Mouse (Mus musculus): ENCODE data around the gene Tcap. TPM values are rescaled to one million over a fixed set of nuclear protein-coding genes. Genes with fewer than 3 reads are reported as not detected.

The Tcap gene
- total and polyA plus RNA-seq, 3 experiments, result 1,095 to 3,136 (median 1,827) TPM

- H3K4me1 ChIP-seq (ENCODE audit: control insufficient read depth, insufficient read depth, low read length), result peaks cover 4% of the 10 kb centered on the region; the same call in 1 of the 2 replicates
- no peak overlapping the region for H3K9ac ChIP-seq (ENCODE audit: low read depth, low read length)
- no peak for DNase-seq
- intact Hi-C loops (cut with DNase I), result loop anchor here (2.0 kb wide), 1 partner anchor 30 kb away; no protein-coding TSS in a partner anchor
- no peaks in the 10 kb centered on the region for H3K79me2 ChIP-seq (replicated peaks; ENCODE audit: control insufficient read depth, insufficient read depth, low read length)
- H3K36me3 ChIP-seq (ENCODE audit: control insufficient read depth, insufficient read depth, low read length), result no peaks in the 10 kb centered on the region
- TF ChIP-seq POLR2A (IDR thresholded peaks at IDR 0.05; ENCODE audit: insufficient read depth, low read depth, low read length), result no peak
- peak; percentile 95 for TF ChIP-seq CTCF (IDR thresholded peaks at IDR 0.05)
- TF ChIP-seq EP300 (IDR thresholded peaks at IDR 0.05; ENCODE audit: insufficient read depth, low read depth, low read length), result 0 out of 2 replicates have a peak, but pooled peaks have one; percentile 21
- no peaks in the 10 kb centered on the region for H3K27me3 ChIP-seq (ENCODE audit: control insufficient read depth, insufficient read depth, low read length)
- no peak overlapping the region for H3K27ac ChIP-seq
- 17% methylated on average over 2 of the region's 2 CpGs for WGBS
- no peak overlapping the region for H3K4me3 ChIP-seq
Observed at GRCm38 (mm10) chr11:98372406-98372805, 11.2 kb upstream of the Tcap start.

DNA sequence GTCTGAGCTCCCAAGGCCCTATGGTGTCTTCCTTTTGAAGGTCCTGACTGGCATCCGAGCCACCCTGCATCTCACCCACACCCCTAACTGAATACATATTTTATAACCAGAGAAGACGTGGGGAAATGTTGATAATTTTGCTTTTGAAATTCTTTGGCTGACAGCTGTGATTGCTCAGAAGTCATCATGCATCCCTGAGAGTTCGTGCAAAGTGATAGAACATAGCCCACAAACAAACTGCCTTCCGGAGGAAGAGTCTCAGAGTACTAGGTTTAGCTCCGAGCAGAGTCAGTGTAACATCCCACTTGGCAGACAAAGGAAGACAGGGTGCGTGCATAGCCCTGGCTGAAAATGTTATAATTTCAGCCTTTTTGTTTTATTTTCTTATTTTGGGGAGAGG, 10.4 kb upstream of the Tcap start:
- no peaks in the 10 kb centered on the region for H3K79me2 ChIP-seq (replicated peaks; ENCODE audit: control insufficient read depth, insufficient read depth, low read length)
- no peaks in the 10 kb centered on the region for H3K36me3 ChIP-seq (ENCODE audit: control insufficient read depth, insufficient read depth, low read length)
- no peak overlapping the region for H3K4me3 ChIP-seq
- DNase-seq, result no peak
- no peak overlapping the region for H3K27ac ChIP-seq
- H3K4me1 ChIP-seq (ENCODE audit: control insufficient read depth, insufficient read depth, low read length), result peaks cover 6% of the 10 kb centered on the region; the same call in 1 of the 2 replicates
- TF ChIP-seq POLR2A (IDR thresholded peaks at IDR 0.05; ENCODE audit: insufficient read depth, low read depth, low read length) (no peak), EP300 (IDR thresholded peaks at IDR 0.05; ENCODE audit: insufficient read depth, low read depth, low read length) (no peak), CTCF (IDR thresholded peaks at IDR 0.05) (no peak)
- intact Hi-C loops (cut with DNase I), result loop anchor here (2.0 kb wide), 1 partner anchor 30 kb away; no protein-coding TSS in a partner anchor
- no peak overlapping the region for H3K9ac ChIP-seq (ENCODE audit: low read depth, low read length)
- no peaks in the 10 kb centered on the region for H3K27me3 ChIP-seq (ENCODE audit: control insufficient read depth, insufficient read depth, low read length)
- WGBS, result 83% methylated on average over 6 of the region's 6 CpGs

- Histone ChIP-seq H3K79me2 (replicated peaks; ENCODE audit: control insufficient read depth, insufficient read depth, low read length) (no peaks in the 10 kb centered on the region), H3K27ac (peak overlapping the region; percentile 55), H3K27me3 (ENCODE audit: control insufficient read depth, insufficient read depth, low read length) (no peaks in the 10 kb centered on the region), H3K4me1 (ENCODE audit: control insufficient read depth, insufficient read depth, low read length) (peaks cover 8% of the 10 kb centered on the region; the same call in 1 of the 2 replicates), H3K36me3 (ENCODE audit: control insufficient read depth, insufficient read depth, low read length) (no peaks in the 10 kb centered on the region), H3K4me3 (no peak overlapping the region), H3K9ac (ENCODE audit: low read depth, low read length) (no peak overlapping the region)
- WGBS, result 49% methylated on average over 8 of the region's 8 CpGs
- peak in 1 of 2 experiments; percentile 66 for DNase-seq
- TF ChIP-seq EP300 (IDR thresholded peaks at IDR 0.05; ENCODE audit: insufficient read depth, low read depth, low read length) (peak; percentile 84; the same call in 1 of the 2 replicates), CTCF (IDR thresholded peaks at IDR 0.05) (no peak), POLR2A (IDR thresholded peaks at IDR 0.05; ENCODE audit: insufficient read depth, low read depth, low read length) (0 out of 2 replicates have a peak, but pooled peaks have one; percentile 31)
- intact Hi-C loops (cut with DNase I), result no loop called here
Observed at GRCm38 (mm10) chr11:98374266-98374665, 9.3 kb upstream of the Tcap start.

DNA sequence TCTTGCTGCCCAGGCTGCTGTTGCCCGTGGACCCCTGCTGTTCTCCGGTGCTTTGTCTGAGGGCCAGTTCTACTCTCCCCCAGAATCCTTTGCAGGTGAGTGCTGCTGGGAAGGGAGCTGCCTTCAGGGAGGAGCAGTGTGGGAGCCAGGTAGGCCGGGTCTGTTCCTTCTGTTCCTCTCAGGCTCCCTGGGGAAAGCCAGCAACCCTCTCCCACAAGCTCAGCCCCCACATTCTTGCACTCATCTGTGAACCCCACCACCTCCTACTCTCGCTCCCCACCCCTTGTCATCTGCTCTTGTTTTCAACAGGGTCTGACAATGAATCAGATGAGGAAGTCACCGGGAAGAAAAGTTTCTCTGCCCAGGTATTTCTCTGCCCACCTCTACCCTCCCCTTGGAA, 6.9 kb upstream of the Tcap start:
- Histone ChIP-seq H3K79me2 (replicated peaks; ENCODE audit: control insufficient read depth, insufficient read depth, low read length) (no peaks in the 10 kb centered on the region), H3K27ac (peak overlapping the region; percentile 86), H3K4me3 (no peak overlapping the region), H3K36me3 (ENCODE audit: control insufficient read depth, insufficient read depth, low read length) (no peaks in the 10 kb centered on the region), H3K27me3 (ENCODE audit: control insufficient read depth, insufficient read depth, low read length) (no peaks in the 10 kb centered on the region), H3K9ac (ENCODE audit: low read depth, low read length) (no peak overlapping the region), H3K4me1 (ENCODE audit: control insufficient read depth, insufficient read depth, low read length) (peaks cover 8% of the 10 kb centered on the region; the same call in 1 of the 2 replicates)
- no peak for DNase-seq
- intact Hi-C loops (cut with DNase I), result no loop called here
- no peak for TF ChIP-seq POLR2A (IDR thresholded peaks at IDR 0.05; ENCODE audit: insufficient read depth, low read depth, low read length)
- no peak for TF ChIP-seq CTCF (IDR thresholded peaks at IDR 0.05)
- TF ChIP-seq EP300 (IDR thresholded peaks at IDR 0.05; ENCODE audit: insufficient read depth, low read depth, low read length), result no peak
- WGBS, result 71% methylated on average over 5 of the region's 5 CpGs

- Histone ChIP-seq H3K9ac (ENCODE audit: low read depth, low read length) (peak overlapping the region; percentile 22; the same call in 1 of the 2 replicates), H3K36me3 (ENCODE audit: control insufficient read depth, insufficient read depth, low read length) (no peaks in the 10 kb centered on the region), H3K27me3 (ENCODE audit: control insufficient read depth, insufficient read depth, low read length) (no peaks in the 10 kb centered on the region), H3K79me2 (replicated peaks; ENCODE audit: control insufficient read depth, insufficient read depth, low read length) (no peaks in the 10 kb centered on the region), H3K4me1 (ENCODE audit: control insufficient read depth, insufficient read depth, low read length) (peaks cover 8% of the 10 kb centered on the region; the same call in 1 of the 2 replicates), H3K27ac (peak overlapping the region; percentile 86), H3K4me3 (no peak overlapping the region)
- intact Hi-C loops (cut with DNase I), result loop anchor here (2.0 kb wide), 1 partner anchor 17 kb away; no protein-coding TSS in a partner anchor
- DNase-seq, result peak; percentile 57 to 87
- 51% methylated on average over 11 of the region's 11 CpGs for WGBS
- TF ChIP-seq EP300 (IDR thresholded peaks at IDR 0.05; ENCODE audit: insufficient read depth, low read depth, low read length) (peak; percentile 95), CTCF (IDR thresholded peaks at IDR 0.05) (no peak), POLR2A (IDR thresholded peaks at IDR 0.05; ENCODE audit: insufficient read depth, low read depth, low read length) (peak; percentile 15; the same call in 1 of the 2 replicates)
Observed at GRCm38 (mm10) chr11:98377787-98378186, 5.8 kb upstream of the Tcap start.

DNA sequence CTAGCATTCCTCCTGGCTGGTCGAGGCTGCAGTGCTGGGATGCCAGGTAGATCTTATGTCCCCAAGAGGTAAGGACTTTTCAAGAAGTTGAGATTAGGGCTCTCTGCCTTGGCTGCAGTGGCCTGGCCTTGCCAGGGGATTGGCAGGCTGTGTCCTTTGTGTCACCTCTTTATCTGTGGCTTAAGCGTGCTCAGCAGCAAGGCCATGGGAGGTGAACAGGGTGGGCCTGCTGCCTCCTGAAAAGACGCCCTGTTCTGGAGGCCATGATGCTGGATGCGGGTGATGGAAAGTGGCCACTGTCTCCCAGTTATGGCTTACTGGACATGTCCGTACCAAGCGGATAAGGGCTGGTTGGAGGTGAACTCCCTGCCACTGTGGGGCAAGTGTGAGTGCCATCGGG, 4.2 kb upstream of the Tcap start:
- H3K9ac ChIP-seq (ENCODE audit: low read depth, low read length), result 0 out of 2 replicates have a peak overlapping the region, but pooled peaks have one; percentile 5
- DNase-seq, result peak; percentile 47 to 76

More for the DNA sequence above, 4.2 kb upstream of the Tcap start:
- Histone ChIP-seq H3K27ac (peak overlapping the region; percentile 83), H3K27me3 (ENCODE audit: control insufficient read depth, insufficient read depth, low read length) (no peaks in the 10 kb centered on the region), H3K36me3 (ENCODE audit: control insufficient read depth, insufficient read depth, low read length) (no peaks in the 10 kb centered on the region), H3K4me3 (no peak overlapping the region), H3K79me2 (replicated peaks; ENCODE audit: control insufficient read depth, insufficient read depth, low read length) (no peaks in the 10 kb centered on the region), H3K4me1 (ENCODE audit: control insufficient read depth, insufficient read depth, low read length) (peaks cover 8% of the 10 kb centered on the region; the same call in 1 of the 2 replicates)
- WGBS, result 66% methylated on average over 7 of the region's 7 CpGs
- TF ChIP-seq POLR2A (IDR thresholded peaks at IDR 0.05; ENCODE audit: insufficient read depth, low read depth, low read length) (no peak), CTCF (IDR thresholded peaks at IDR 0.05) (no peak), EP300 (IDR thresholded peaks at IDR 0.05; ENCODE audit: insufficient read depth, low read depth, low read length) (peak; percentile 93)
- intact Hi-C loops (cut with DNase I), result loop anchor here (2.0 kb wide), 1 partner anchor 15 kb away; no protein-coding TSS in a partner anchor

Measured in heart, adult 2 months (tissue).